Mouse (Mus musculus) right cerebral cortex, postnatal 25 days (tissue): ENCODE results near the gene Gsta2.
"Not testable (repeated sequence)": the region's sequence is repeated elsewhere in the genome, so short reads cannot be mapped to it uniquely, and the experiment has no call there.

ENCODE experiments used
- DNase-seq: peaks from one replicate; pipeline ENCODE4 v3.0.0; 2022

Gsta2 gene

DNA sequence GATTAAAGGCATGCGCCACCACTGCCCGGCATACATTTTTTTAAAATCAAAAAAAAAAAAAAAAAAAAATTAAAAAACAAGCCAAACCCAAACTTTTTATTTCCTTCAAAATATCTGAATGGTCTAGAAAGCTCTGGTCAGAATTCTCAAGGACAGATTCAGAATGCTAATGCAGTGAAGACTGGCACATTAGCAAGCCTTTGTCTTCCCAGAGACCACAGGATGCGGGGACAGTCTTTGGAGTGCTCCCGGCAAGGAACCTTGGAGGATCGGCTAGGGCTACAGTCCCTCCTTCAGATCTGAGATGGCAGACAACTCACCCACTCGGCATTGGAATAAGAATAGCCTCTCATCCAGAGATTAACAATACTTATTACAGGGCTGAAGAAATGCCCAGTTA is 9.1 kb upstream of the Gsta2 start:
- DNase-seq, result no peak

DNA sequence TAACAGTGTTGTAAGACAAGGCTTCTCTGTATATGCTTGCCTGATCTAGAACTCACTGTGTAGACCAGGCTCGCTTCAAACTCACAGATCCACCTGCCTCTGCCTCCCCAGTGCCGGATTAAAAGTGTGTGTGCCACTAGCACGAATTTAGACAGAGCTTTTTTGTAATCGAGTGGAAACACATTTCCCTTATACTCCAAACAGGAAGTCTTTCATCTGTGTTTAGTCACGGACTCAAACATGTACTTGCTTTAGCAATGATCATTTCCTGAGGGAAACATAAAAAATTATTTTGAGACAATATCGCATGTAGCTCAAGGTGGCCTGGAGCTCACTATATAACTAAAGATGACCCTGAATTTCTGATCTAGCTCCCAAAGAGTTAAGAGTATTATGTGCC is 7.8 kb upstream of the Gsta2 start:
- DNase-seq, result no peak

DNA sequence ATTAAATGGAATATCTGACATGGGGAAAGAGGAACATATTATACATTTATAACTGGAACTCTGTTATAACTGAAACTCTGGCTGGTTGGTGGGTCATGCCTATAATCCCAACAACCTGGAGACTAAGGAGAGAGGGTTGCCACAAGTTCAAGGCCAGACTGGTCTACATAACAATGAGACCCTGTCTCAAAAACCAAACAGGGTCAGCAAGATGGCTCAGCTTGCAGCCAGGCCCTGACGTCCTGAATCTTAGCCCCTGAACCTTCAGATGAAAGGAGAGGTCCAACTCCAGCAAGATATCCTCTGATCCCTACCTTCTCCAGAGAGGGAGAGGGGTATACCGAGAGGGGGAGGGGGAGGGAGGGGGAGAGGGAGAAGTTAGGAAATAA is 4.9 kb upstream of the Gsta2 start:
- no peak for DNase-seq

DNA sequence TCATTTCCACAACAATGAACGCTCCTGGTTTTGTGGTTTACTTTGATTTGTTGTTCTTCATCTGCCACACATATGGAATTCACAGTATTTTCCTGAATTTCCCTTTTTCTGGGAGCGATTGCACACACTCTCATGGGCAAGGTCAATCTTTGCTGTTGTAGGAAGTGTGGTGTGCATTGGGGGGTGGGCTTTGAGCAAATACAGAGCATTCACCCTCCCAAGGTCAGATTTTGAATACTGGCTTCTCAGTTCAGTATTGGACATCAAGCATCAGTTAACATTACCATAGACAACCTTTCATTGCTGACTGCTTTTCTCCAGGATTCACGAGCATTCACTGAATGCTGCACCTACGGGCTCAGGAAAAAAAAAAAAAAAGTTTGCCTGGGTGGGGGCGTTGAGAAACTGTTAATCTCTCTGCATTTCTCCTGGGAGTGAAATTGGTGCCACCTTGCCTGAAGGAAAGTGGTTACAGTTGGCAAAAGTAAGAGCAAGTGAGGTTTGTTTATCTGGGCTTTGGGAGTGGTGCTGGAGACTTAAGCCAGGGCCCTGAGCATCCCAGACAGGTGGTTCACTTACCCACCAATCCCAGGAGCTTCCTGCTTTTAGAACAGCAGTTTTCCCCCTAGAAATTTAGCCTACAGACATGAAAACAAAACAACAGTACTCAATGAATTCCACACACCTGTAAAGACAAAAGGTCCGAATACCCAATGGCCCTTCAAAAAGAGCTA is 4.3 kb upstream of the Gsta2 start:
- DNase-seq, result no peak

DNA sequence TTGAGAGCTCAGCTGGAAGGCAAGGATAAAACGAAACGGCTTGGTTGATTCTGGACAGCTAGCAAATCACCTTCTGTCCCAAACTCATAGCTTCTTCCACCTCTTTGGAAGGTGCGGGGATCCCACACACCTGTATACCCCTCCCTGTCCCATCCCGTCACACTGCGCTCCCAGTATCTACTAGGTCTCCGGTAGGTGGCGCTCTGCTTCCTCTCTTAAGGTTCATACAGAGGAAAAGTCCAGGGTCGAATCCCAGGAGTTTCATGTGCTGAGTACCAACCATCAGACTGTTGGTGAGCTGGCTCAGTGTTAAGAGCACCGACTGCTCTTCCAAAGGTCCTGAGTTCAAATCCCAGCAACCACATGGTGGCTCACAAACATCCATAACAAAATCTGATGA is 2.5 kb upstream of the Gsta2 start:
- DNase-seq, result peak; percentile 13

DNA sequence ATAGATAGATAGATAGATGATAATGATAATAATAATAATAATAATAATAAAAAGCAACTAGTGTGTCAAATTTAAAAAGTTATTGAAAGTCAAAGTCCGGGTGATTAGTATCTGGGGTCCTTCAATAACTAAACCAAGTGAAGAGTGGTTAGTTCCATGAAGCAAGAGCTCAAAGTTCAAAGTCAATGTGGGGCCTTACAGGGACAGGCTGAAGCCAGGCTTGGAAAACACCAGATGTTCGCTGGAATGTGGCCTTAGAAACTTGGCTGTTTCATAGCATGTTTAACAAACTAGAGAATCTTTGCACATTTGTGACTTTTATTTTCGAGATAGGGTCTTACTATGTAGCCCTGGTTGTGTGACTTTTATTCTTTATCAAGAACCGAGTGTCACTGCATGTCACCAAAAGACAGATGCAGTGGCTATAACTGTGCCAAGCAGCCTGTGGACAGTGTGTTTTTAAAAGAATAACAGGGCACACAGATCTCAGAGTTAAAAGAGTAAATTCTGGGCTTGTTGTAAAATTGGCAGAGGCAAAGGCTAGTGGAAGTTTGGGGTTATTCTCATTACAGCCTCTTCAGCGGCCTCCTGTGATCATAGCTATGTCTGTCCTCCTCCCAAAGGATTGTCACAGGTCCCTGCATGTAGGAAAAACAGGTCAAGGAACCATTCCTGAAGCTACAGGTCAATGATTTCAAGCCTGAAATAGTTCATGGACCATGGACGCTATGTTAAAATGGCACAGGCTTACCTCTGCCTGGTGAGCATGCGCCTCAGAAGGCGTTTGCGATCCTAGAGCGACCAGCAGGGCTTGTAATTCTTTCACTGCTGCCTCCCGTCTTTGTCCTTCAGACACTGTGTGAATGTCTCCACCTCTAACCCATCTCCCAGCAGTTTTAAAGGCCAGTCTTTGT is 666 bp downstream of the Gsta2 start:
- no peak for DNase-seq

DNA sequence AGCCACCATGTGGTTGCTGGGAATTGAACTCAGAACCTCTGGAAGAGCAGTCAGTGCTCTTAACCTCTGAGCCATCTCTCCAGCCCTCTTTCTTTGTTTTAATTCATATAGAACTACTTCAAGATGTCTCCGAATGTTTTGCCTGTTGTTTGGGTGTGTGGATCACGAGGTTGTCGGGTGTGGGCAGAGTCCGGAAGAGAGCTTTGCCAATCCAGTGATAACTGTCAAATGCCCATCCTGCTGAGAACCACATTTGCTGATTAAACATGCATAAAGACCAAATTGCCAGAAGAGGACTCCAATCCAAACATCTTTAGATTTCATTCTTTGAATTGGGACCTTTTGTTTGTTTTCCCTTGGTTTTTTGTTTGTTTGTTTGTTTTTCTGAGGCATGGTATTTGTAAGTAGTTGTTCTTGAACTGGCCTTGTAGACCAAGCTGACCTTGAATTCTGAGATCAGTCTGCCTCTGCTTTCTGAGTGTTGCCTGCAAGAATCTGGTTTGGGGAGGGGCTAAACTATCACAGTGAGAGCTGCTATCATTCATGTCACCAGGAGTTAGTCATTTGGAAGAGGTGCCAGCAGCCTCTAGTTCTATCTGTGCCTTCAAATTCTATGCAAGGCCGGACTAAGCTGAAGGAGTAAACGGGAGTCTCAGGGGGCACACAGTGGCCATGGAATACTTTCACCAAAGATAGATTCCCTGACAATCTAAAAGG is 3.9 kb downstream of the Gsta2 start:
- DNase-seq, result no peak

DNA sequence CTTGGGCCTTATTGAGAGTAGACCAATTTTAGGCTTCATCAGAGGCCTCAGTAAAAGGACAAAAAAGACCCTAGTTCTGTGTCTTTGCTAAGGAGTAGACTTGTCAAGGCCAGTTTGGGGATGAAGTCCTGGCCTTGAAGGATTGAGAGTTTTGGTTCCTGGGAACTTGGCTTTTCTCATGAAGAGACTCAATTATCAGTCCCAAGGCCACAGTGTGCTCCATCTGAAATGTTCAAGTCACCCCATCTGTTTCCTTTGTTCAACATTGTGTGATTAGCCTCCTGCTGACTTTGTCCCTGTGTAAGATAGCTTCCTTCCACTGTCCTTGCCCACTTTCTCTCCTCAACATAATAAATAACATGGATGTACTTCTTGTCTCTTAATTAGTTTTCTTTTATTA is 5.6 kb downstream of the Gsta2 start:
- not testable (repeated sequence) for DNase-seq

DNA sequence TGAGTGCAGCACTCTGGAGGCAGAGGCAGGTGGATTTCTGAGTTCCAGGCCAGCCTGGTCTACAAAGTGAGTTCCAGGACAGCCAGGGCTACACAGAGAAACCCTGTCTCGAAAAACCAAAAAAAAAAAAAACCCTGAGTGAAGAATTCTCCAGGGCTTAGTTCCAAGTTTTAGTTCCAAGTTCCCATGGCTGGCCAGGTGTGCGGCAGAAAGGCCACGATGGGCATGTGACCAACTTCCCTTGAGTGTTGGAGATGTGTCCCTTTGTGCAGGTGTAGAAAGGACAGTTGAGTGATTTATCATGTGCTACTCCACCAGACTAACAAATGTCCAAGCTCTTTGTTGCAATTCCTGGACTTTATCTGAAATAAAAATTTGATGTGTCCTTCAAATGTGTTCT is 6.4 kb downstream of the Gsta2 start:
- DNase-seq, result not testable (repeated sequence)

DNA sequence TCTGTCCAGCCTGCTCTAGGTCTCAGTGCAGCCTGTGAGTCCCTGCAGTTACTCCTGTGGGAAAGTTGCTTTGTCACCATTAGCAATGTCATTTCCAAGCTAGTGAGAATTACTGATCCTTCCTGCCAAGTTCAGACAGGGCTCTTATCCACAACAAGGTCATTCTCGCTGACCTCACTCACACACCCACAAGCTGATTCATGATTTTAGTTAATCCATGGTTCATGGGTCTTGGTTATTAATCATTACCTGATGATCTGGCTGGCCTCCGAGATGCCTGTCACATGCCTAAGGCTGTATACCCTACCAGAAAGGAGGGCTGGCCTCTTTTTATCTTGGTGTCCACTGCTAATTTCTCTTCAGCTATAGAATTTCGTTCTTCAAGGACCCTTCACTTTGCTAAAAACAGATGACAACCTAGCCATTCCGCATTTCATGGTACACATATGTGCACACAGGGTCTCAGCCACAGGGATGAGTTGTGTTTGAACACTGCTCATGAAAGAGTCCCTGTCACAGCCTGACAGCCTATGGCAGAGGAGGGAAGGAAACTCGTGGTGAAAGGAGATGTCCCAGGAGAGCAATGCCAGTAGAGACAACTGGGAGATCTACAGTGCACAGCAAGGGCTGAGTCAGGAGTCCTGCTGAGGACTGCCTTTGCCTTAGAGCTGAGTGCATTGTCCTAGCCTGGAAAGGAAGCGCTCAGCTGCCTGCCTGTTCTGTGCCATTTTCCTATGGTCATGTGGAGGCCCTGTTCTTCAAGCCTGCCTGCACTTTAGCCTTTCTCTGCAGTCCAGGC is 7.2 kb downstream of the Gsta2 start:
- not testable (repeated sequence) for DNase-seq

DNA sequence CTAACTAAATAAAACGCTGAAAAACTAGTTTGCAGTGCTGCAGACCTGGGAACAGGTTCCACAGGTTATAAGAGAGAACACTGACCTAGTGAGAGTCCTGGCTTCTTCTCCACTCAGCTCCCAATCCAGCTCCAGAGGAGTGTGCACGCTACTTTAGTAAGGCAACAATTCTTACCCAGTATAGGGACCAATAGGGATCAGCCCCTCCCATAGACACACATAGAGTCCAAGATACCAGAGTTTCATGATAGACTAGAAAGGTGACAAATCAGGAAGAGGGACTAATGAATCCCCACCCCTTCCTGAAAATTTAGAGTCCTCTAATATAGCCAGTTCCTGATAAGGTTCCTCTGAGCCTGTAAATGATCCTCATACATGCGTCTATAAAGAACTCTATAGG is 8.6 kb downstream of the Gsta2 start:
- DNase-seq, result no peak

DNA sequence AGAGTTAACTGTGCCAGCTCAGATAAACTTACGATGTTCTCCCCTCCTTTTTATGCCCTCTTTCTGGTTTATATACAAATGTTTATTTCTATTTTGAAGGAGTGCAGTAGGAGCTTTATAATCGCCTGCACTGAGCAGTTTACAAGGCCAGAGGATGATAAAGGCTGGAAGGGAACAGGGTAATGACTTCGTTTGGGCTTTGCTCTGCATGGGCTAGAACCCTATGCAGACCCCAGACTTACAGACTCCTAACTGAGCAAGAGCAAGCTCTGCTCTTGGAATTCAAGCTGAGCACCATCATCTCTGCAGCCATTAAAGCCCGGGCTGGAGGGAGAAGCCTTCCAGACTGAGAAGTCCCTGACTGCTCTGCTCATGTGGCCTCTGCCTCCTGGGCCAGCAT is 10.4 kb downstream of the Gsta2 start:
- not testable (repeated sequence) for DNase-seq

DNA sequence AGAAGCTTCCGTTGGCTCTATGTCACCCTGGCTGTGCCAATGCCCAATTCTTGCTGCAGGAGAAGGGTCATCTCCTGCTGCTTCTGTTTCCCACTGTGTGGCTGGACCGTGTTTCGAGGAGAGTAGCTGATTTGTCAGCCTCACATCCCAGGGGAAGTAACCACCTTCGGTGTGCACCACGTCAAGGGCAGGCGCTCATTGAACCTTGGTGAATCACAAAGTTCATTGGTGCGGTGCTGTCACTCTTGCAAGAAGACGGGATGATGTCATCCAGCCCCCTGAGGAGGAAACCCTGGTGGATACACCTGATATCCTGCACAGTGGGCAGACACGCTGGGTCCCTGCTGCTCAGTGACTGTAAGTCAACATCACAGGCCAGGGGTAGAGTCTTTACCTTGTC is 12.5 kb downstream of the Gsta2 start:
- DNase-seq, result not testable (repeated sequence)

DNA sequence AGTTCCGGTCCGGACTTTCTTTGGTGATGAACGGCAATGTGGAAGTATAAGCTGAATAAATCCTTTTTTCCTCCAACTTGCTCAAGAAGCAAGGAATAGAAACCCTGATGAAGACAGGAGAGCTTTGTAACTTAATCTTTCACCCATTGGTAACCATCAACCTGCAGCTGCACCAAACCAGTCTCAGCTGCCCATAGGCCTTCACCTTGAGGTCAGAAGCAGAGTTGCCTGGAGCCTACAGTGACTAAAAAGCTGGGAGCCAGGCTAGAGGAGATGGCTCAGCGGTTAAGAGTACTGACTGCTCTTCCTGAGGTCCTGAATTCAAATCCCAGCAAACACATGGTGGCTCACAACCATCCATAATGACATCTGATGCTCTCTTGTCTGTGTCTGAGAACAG is 13.1 kb downstream of the Gsta2 start:
- not testable (repeated sequence) for DNase-seq

DNA sequence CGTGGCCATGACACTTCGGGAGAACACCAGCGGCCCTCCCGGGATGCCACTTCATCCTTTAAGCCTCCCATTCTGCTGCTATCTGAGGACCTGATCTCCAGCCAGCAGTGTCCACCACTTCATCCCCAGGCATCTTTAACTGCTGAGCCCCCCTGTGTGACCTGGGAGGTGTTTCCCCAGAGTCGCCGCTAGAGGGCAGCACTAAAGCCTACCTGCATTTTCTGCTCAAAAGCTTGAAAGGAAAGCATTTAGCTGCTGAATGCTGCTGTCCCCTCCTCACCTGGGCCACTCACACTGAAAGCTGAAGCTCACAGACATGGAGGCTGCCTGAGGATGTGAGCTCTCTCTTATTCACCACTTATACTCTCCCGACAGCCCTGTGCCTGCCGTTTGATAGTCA is 15.3 kb downstream of the Gsta2 start:
- peak; percentile 6 for DNase-seq

DNA sequence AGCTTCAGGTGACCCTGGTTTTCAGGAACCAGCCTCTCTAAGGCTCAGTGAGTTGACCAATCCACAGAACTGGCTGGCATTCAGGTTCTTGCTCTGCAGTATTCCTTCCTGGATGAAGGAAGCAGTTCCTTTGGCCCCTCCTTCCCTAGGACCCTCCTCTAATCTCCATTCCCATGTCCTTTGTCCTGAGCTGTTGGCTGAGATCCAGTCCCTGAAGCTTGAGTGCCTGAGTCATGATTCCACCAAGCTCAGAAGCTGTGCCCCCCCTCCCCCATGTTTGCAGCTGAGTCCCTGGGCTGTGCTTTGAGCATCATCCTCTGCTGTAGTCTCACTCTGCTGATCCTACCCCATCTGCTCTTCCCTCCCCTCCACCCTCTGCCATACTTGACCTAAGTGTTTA is 18.5 kb downstream of the Gsta2 start:
- not testable (repeated sequence) for DNase-seq

DNA sequence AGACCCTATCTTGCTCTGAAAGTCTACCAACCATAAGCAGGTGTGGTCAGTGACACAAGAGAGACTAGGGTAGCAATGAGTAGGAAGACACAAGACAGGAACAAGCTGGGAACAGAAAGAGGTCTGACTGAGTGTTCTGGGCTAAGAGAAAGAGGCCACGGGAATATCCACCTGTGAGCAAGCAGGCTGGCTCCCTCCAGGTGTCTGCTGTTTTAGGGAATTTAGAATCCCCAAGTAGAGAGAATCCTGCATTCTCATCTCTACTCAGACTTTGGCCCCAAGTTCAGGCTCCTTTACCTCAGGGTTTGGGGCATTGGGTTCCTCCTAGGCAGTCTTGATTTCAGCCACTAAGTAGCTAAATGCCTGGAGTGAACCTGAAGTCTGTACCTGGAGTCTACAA is 28.3 kb downstream of the Gsta2 start, which contains the start of gene Omt2b:
TSS of gene Omt2b (plus strand) at position 301 of the 400 bp plus-strand sequence.
- not testable (repeated sequence) for DNase-seq

DNA sequence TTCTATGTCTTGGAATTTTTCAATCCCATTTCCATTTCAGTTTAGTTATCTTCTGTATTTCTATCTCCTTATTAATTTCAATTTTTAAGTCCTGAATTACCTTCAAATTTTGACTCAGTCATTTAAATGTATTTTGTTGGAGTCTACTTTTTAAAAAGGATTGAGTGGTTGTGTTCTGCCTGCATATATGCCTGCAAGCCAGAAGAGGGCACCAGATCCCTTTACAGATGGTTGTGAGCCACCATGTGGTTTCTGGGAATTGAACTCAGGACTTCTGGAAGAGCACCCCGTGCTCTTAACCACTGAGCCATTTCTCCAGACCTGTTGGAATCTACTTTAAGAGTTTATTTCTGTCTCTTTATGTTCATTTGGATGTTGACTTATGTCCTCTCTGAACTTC is 36.1 kb downstream of the Gsta2 start:
- no peak for DNase-seq

DNA sequence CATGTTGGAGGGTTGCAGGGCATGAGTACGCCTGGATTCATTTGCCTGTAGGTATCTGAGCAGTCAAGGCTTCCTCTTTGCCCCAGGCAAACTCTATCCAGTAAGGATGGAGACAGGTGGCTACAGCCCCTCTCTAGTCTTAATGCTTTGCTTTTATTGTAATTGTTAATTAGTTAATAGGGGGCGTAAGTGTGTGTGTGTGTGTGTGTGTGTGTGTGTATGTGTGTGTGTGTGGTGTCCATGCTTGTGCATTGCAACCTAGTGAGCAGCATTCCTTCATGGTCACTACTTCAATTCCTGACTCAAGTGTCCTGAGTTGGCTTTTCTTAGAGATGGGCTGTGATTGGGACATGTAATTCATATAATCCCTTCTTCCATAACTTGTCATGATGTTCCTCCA is 40.9 kb downstream of the Gsta2 start, which contains the start of gene Omt2a:
TSS of gene Omt2a (minus strand) at position 101 of the 400 bp plus-strand sequence.
- DNase-seq, result no peak

DNA sequence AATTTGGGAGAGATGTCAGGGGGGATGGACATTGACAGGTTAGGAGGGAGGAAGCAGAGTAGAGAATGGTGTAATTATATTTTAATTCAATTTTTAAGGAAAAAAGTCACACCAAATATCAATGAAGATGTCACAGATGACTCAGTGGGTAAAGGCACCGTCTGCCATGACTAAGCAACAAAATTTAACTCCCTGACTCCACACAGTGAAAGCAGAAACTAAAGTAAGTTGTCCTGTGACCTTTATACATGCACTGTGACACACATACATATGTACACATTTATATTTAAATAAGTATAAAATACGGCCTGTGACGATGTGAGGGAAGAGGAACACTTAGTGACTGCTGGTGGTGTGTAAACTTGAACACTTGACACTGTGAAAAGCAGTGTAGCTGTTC is 47.5 kb downstream of the Gsta2 start:
- not testable (repeated sequence) for DNase-seq

DNA sequence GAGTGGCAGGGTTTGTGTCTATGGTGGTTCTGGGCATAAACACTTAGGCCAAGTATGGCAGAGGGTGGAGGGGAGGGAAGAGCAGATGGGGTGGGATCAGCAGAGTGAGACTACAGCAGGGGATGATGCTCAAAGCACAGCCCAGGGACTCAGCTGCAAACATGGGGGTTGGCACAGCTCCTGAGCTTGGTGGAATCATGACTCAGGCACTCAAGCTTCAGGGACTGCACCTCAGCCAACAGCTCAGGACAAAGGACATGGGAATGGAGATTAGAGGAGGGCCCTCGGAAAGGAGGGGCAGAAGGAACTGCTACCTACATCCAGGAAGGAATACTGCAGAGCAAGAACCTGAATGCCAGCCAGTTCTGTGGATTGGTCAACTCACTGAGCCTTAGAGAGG is 56.4 kb downstream of the Gsta2 start:
- DNase-seq, result not testable (repeated sequence)

DNA sequence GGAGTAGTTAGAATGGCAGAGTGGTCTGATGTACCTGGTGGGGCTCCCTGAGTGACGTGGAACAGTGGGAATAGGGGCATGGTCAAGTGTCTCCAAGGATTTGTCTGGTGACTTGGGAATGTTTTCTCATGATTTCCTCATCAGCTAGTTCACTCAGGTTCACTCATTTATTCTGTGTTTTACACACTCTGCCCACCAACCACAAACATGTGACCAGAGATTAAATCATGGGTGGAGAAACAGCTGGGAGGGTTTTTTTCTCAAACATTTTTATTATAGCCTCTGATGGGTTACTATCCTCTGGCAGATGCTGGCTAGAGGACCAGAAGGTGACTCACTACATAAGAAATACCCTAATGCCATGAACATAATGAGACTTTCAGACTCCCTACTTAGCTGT is 57.4 kb downstream of the Gsta2 start:
- no peak for DNase-seq
